Mouse (Mus musculus) stomach, postnatal 0 days (tissue): ENCODE data around the gene Acadvl.

ENCODE experiments used
- CTCF ChIP-seq: IDR thresholded peaks from 2 replicates; pipeline ENCODE4 v1.5.1; 2016; ENCODE audit warnings: antibody characterized with exemption, low read depth, mild to moderate bottlenecking, moderate library complexity
- EP300 ChIP-seq: optimal IDR thresholded peaks from 2 replicates; pipeline ENCODE3; 2016; ENCODE audit warnings: antibody characterized with exemption

- no peak for TF ChIP-seq CTCF
- no peak for TF ChIP-seq EP300
Measured at GRCm38 (mm10) chr11:70018131-70018990, 3.1 kb upstream of the Acadvl start.
